Mouse (Mus musculus) embryo, embryonic 11 days (tissue): ENCODE measurements at regions not wholly inside any gene's neighbourhood (a gene's known extent, or its start where the extent isn't known, plus 50 kb on each side); places are given as distances from the start of the nearest gene placed in this dataset.
A peak's percentile ranks its signal among the peaks of the same experiment; 100 is the strongest.
"Not testable (repeated sequence)": the region's sequence is repeated elsewhere in the genome, so short reads cannot be mapped to it uniquely, and the experiment has no call there.

ENCODE experiments used
- DNase-seq: peaks from one replicate; pipeline ENCODE4 v3.0.0-alpha.2; 2015

GRCm38 (mm10) chr11:114483350-114483749 is 185.0 kb upstream of the Rpl38 start:
- not testable (repeated sequence) for DNase-seq

- no peak for DNase-seq
Measured at GRCm38 (mm10) chr11:114482070-114482469, 186.3 kb upstream of the Rpl38 start.

- DNase-seq: no peak
Measured at GRCm38 (mm10) chr11:114481037-114481436, 187.3 kb upstream of the Rpl38 start.

GRCm38 (mm10) chr11:114480119-114480540 is 188.2 kb upstream of the Rpl38 start:
- DNase-seq: no peak

- no peak for DNase-seq
Measured at GRCm38 (mm10) chr11:114478736-114479135, 189.6 kb upstream of the Rpl38 start.

- DNase-seq: no peak
Measured at GRCm38 (mm10) chr11:114477365-114477764, 191.0 kb upstream of the Rpl38 start.

- DNase-seq: no peak
Measured at GRCm38 (mm10) chr11:114472501-114473260, 195.6 kb upstream of the Rpl38 start.

GRCm38 (mm10) chr11:114468394-114468793 is 199.9 kb upstream of the Rpl38 start:
- DNase-seq: peak; percentile 83

GRCm38 (mm10) chr11:114467803-114468202 is 200.5 kb upstream of the Rpl38 start:
- peak; percentile 68 for DNase-seq

GRCm38 (mm10) chr11:114465486-114465885 is 202.8 kb upstream of the Rpl38 start:
- no peak for DNase-seq

- DNase-seq: peak; percentile 77
Measured at GRCm38 (mm10) chr11:114462755-114463374, 205.5 kb upstream of the Rpl38 start.

- DNase-seq: no peak
Measured at GRCm38 (mm10) chr11:114454876-114455330, 213.4 kb upstream of the Rpl38 start.

GRCm38 (mm10) chr11:114448776-114449401 is 219.4 kb upstream of the Rpl38 start:
- no peak for DNase-seq

GRCm38 (mm10) chr11:114447461-114447847 is 220.9 kb upstream of the Rpl38 start:
- DNase-seq: no peak

GRCm38 (mm10) chr11:114446617-114447460 is 221.5 kb upstream of the Rpl38 start:
- DNase-seq: peak; percentile 67

- peak; percentile 33 for DNase-seq
Measured at GRCm38 (mm10) chr11:114446075-114446616, 222.2 kb upstream of the Rpl38 start.

- no peak for DNase-seq
Measured at GRCm38 (mm10) chr11:114444211-114444610, 224.1 kb upstream of the Rpl38 start.

GRCm38 (mm10) chr11:114443444-114443843 is 224.9 kb upstream of the Rpl38 start:
- DNase-seq: no peak

GRCm38 (mm10) chr11:114439314-114439713 is 229.0 kb upstream of the Rpl38 start:
- no peak for DNase-seq

- no peak for DNase-seq
Measured at GRCm38 (mm10) chr11:114435788-114436187, 232.5 kb upstream of the Rpl38 start.

- no peak for DNase-seq
Measured at GRCm38 (mm10) chr11:114433561-114433960, 234.8 kb upstream of the Rpl38 start.

- DNase-seq: no peak
Measured at GRCm38 (mm10) chr11:114425447-114425846, 242.9 kb upstream of the Rpl38 start.

- DNase-seq: no peak
Measured at GRCm38 (mm10) chr11:114423322-114423721, 245.0 kb upstream of the Rpl38 start.
